Mouse (Mus musculus): ENCODE measurements at regions not wholly inside any gene's neighbourhood (a gene's known extent, or its start where the extent isn't known, plus 50 kb on each side); places are given as distances from the start of the nearest gene placed in this dataset.

GRCm38 (mm10) chr1:42152916-42153315, 542.7 kb upstream of the Pou3f3 start:
- Histone ChIP-seq H3K36me3 (ENCODE audit: control insufficient read depth, insufficient read depth, low read length, poor library complexity, severe bottlenecking) (no peaks in the 10 kb centered on the region), H3K4me1 (ENCODE audit: control insufficient read depth, insufficient read depth, low read length) (no peaks in the 10 kb centered on the region), H3K27ac (ENCODE audit: insufficient read depth, low read length) (no peak overlapping the region), H3K4me3 (ENCODE audit: low read depth, low read length) (no peak overlapping the region), H3K9ac (ENCODE audit: low read depth, poor library complexity, severe bottlenecking) (no peak overlapping the region), H3K27me3 (ENCODE audit: control insufficient read depth, insufficient read depth, low read length, poor library complexity, severe bottlenecking) (no peaks in the 10 kb centered on the region), H3K9me3 (replicated peaks; ENCODE audit: control insufficient read depth, insufficient read depth, low read length, poor library complexity, severe bottlenecking) (no peaks in the 10 kb centered on the region)
- no peak for TF ChIP-seq POLR2A (IDR thresholded peaks at IDR 0.05; ENCODE audit: insufficient read depth, low read length)
- TF ChIP-seq CTCF (IDR thresholded peaks at IDR 0.05; ENCODE audit: low read depth, low read length) = no peak
- no peak for TF ChIP-seq EP300 (IDR thresholded peaks at IDR 0.05; ENCODE audit: insufficient read depth, low read depth, low read length)

- Histone ChIP-seq H3K9me3 (replicated peaks; ENCODE audit: control insufficient read depth, insufficient read depth, low read length, poor library complexity, severe bottlenecking) (peaks cover 9% of the 10 kb centered on the region; the same call in 1 of the 2 replicates), H3K9ac (ENCODE audit: low read depth, poor library complexity, severe bottlenecking) (no peak overlapping the region), H3K36me3 (ENCODE audit: control insufficient read depth, insufficient read depth, low read length, poor library complexity, severe bottlenecking) (no peaks in the 10 kb centered on the region), H3K4me1 (ENCODE audit: control insufficient read depth, insufficient read depth, low read length) (no peaks in the 10 kb centered on the region), H3K4me3 (ENCODE audit: low read depth, low read length) (no peak overlapping the region), H3K27ac (ENCODE audit: insufficient read depth, low read length) (no peak overlapping the region), H3K27me3 (ENCODE audit: control insufficient read depth, insufficient read depth, low read length, poor library complexity, severe bottlenecking) (no peaks in the 10 kb centered on the region)
- TF ChIP-seq POLR2A (IDR thresholded peaks at IDR 0.05; ENCODE audit: insufficient read depth, low read length) (no peak), EP300 (IDR thresholded peaks at IDR 0.05; ENCODE audit: insufficient read depth, low read depth, low read length) (no peak), CTCF (IDR thresholded peaks at IDR 0.05; ENCODE audit: low read depth, low read length) (no peak)
Measured at GRCm38 (mm10) chr1:42167790-42168572, 527.6 kb upstream of the Pou3f3 start.

GRCm38 (mm10) chr1:42169505-42169904, 526.1 kb upstream of the Pou3f3 start:
- no peak overlapping the region for H3K9ac ChIP-seq (ENCODE audit: low read depth, poor library complexity, severe bottlenecking)
- peaks cover 5% of the 10 kb centered on the region; the same call in 1 of the 2 replicates for H3K9me3 ChIP-seq (replicated peaks; ENCODE audit: control insufficient read depth, insufficient read depth, low read length, poor library complexity, severe bottlenecking)
- H3K27me3 ChIP-seq (ENCODE audit: control insufficient read depth, insufficient read depth, low read length, poor library complexity, severe bottlenecking) = no peaks in the 10 kb centered on the region
- TF ChIP-seq POLR2A (IDR thresholded peaks at IDR 0.05; ENCODE audit: insufficient read depth, low read length) (no peak), CTCF (IDR thresholded peaks at IDR 0.05; ENCODE audit: low read depth, low read length) (no peak), EP300 (IDR thresholded peaks at IDR 0.05; ENCODE audit: insufficient read depth, low read depth, low read length) (no peak)
- no peak overlapping the region for H3K27ac ChIP-seq (ENCODE audit: insufficient read depth, low read length)
- H3K4me3 ChIP-seq (ENCODE audit: low read depth, low read length) = no peak overlapping the region
- H3K36me3 ChIP-seq (ENCODE audit: control insufficient read depth, insufficient read depth, low read length, poor library complexity, severe bottlenecking) = no peaks in the 10 kb centered on the region
- H3K4me1 ChIP-seq (ENCODE audit: control insufficient read depth, insufficient read depth, low read length) = no peaks in the 10 kb centered on the region

GRCm38 (mm10) chr1:42186295-42186694, 509.3 kb upstream of the Pou3f3 start:
- Histone ChIP-seq H3K27me3 (ENCODE audit: control insufficient read depth, insufficient read depth, low read length, poor library complexity, severe bottlenecking) (no peaks in the 10 kb centered on the region; the same call in 1 of the 2 replicates), H3K4me1 (ENCODE audit: control insufficient read depth, insufficient read depth, low read length) (no peaks in the 10 kb centered on the region), H3K9me3 (replicated peaks; ENCODE audit: control insufficient read depth, insufficient read depth, low read length, poor library complexity, severe bottlenecking) (peaks cover 9% of the 10 kb centered on the region), H3K9ac (ENCODE audit: low read depth, poor library complexity, severe bottlenecking) (no peak overlapping the region), H3K36me3 (ENCODE audit: control insufficient read depth, insufficient read depth, low read length, poor library complexity, severe bottlenecking) (no peaks in the 10 kb centered on the region), H3K4me3 (ENCODE audit: low read depth, low read length) (no peak overlapping the region), H3K27ac (ENCODE audit: insufficient read depth, low read length) (no peak overlapping the region)
- no peak for TF ChIP-seq CTCF (IDR thresholded peaks at IDR 0.05; ENCODE audit: low read depth, low read length)
- TF ChIP-seq POLR2A (IDR thresholded peaks at IDR 0.05; ENCODE audit: insufficient read depth, low read length) = no peak
- no peak for TF ChIP-seq EP300 (IDR thresholded peaks at IDR 0.05; ENCODE audit: insufficient read depth, low read depth, low read length)

GRCm38 (mm10) chr1:42228098-42228497, 467.5 kb upstream of the Pou3f3 start:
- Histone ChIP-seq H3K27me3 (ENCODE audit: control insufficient read depth, insufficient read depth, low read length, poor library complexity, severe bottlenecking) (no peaks in the 10 kb centered on the region), H3K9me3 (replicated peaks; ENCODE audit: control insufficient read depth, insufficient read depth, low read length, poor library complexity, severe bottlenecking) (no peaks in the 10 kb centered on the region), H3K9ac (ENCODE audit: low read depth, poor library complexity, severe bottlenecking) (no peak overlapping the region), H3K36me3 (ENCODE audit: control insufficient read depth, insufficient read depth, low read length, poor library complexity, severe bottlenecking) (no peaks in the 10 kb centered on the region), H3K4me3 (ENCODE audit: low read depth, low read length) (no peak overlapping the region), H3K4me1 (ENCODE audit: control insufficient read depth, insufficient read depth, low read length) (no peaks in the 10 kb centered on the region), H3K27ac (ENCODE audit: insufficient read depth, low read length) (no peak overlapping the region)
- TF ChIP-seq CTCF (IDR thresholded peaks at IDR 0.05; ENCODE audit: low read depth, low read length) (no peak), POLR2A (IDR thresholded peaks at IDR 0.05; ENCODE audit: insufficient read depth, low read length) (no peak), EP300 (IDR thresholded peaks at IDR 0.05; ENCODE audit: insufficient read depth, low read depth, low read length) (no peak)

- TF ChIP-seq EP300 (IDR thresholded peaks at IDR 0.05; ENCODE audit: insufficient read depth, low read depth, low read length) (no peak), POLR2A (IDR thresholded peaks at IDR 0.05; ENCODE audit: insufficient read depth, low read length) (no peak), CTCF (IDR thresholded peaks at IDR 0.05; ENCODE audit: low read depth, low read length) (no peak)
- Histone ChIP-seq H3K4me3 (ENCODE audit: low read depth, low read length) (no peak overlapping the region), H3K4me1 (ENCODE audit: control insufficient read depth, insufficient read depth, low read length) (no peaks in the 10 kb centered on the region), H3K27ac (ENCODE audit: insufficient read depth, low read length) (no peak overlapping the region), H3K36me3 (ENCODE audit: control insufficient read depth, insufficient read depth, low read length, poor library complexity, severe bottlenecking) (no peaks in the 10 kb centered on the region), H3K9me3 (replicated peaks; ENCODE audit: control insufficient read depth, insufficient read depth, low read length, poor library complexity, severe bottlenecking) (no peaks in the 10 kb centered on the region), H3K27me3 (ENCODE audit: control insufficient read depth, insufficient read depth, low read length, poor library complexity, severe bottlenecking) (no peaks in the 10 kb centered on the region), H3K9ac (ENCODE audit: low read depth, poor library complexity, severe bottlenecking) (no peak overlapping the region)
Measured at GRCm38 (mm10) chr1:42229711-42230110, 465.9 kb upstream of the Pou3f3 start.

All from ES-Bruce4 (cell line).